Mouse (Mus musculus): ENCODE measurements around the gene Kbtbd13.

GRCm38 (mm10) chr9:65374468-65375162, 16.8 kb downstream of the Kbtbd13 start:
- no peak for TF ChIP-seq POLR2A (IDR thresholded peaks at IDR 0.05; ENCODE audit: borderline replicate concordance, control insufficient read depth, low read depth, low read length)
- no peak for TF ChIP-seq CTCF (IDR thresholded peaks at IDR 0.05; ENCODE audit: control insufficient read depth, insufficient read depth, low read length)
